Mouse (Mus musculus) heart, embryonic 16.5 days (tissue): Measurements from ENCODE around the gene Cd81. TPM values are rescaled to one million over a fixed set of nuclear protein-coding genes. Genes with fewer than 3 reads are reported as not detected.
A peak's percentile ranks its signal among the peaks of the same experiment; 100 is the strongest.

Source experiments
- ATAC-seq: fragments of 200-750 bp; cut with Nextera tagmentation; replicated peaks from 2 replicates; pipeline ENCODE4 v1.8.0; 2017; ENCODE audit warnings: moderate number of reproducible peaks; ENCODE audit not compliant: insufficient read depth, low FRiP score; ENCODE audit errors: extremely low read depth
- H3K27ac ChIP-seq: fragments of 300-500 bp; sonication (generic); 2 replicates; pipeline ENCODE4 v1.5.1; 2014; ENCODE audit warnings: mild to moderate bottlenecking, low read length, control low read depth, moderate library complexity
- H3K27me3 ChIP-seq: fragments of 300-500 bp; sonication (generic); 2 replicates; pipeline ENCODE4 v1.6.1; 2014; ENCODE audit warnings: low read length, mixed read lengths; ENCODE audit not compliant: control insufficient read depth, insufficient read depth
- H3K36me3 ChIP-seq: fragments of 300-500 bp; sonication (generic); 2 replicates; pipeline ENCODE4 v1.6.1; 2014; ENCODE audit not compliant: control insufficient read depth, insufficient read depth
- H3K4me1 ChIP-seq: fragments of 300-500 bp; sonication (generic); 2 replicates; pipeline ENCODE4 v1.6.1; 2014; ENCODE audit warnings: low read length, mixed read lengths; ENCODE audit not compliant: control insufficient read depth, insufficient read depth
- H3K4me2 ChIP-seq: fragments of 300-500 bp; sonication (generic); 2 replicates; pipeline ENCODE4 v1.6.1; 2014; ENCODE audit warnings: low read depth, mild to moderate bottlenecking, control low read depth, low read length
- H3K4me3 ChIP-seq: fragments of 300-500 bp; sonication (generic); 2 replicates; pipeline ENCODE4 v1.5.1; 2014; ENCODE audit warnings: mild to moderate bottlenecking, control low read depth, low read length
- H3K9ac ChIP-seq: fragments of 300-500 bp; sonication (generic); 2 replicates; pipeline ENCODE4 v1.6.1; 2014; ENCODE audit warnings: low read length, control low read depth
- H3K9me3 ChIP-seq: fragments of 300-500 bp; sonication (generic); replicated peaks from 2 replicates; pipeline ENCODE4 v1.6.1; 2016; ENCODE audit warnings: low read length; ENCODE audit not compliant: control insufficient read depth
- WGBS: fragments of 180-500 bp; shearing (Covaris S2); extraction: QIAGEN DNeasy Blood & Tissue Kit; methylation state at CpG from one replicate; pipeline ENCODE4 v1.1.7; 2014; 5-methylcytosine and 5-hydroxymethylcytosine counted together
- polyA plus RNA-seq: library from polyadenylated mRNA; unstranded; fragments of >200 nt; fragmentation: Nextera tagmentation; extraction: Ambion mirVana; gene quantifications from 2 replicates; pipeline ENCODE4 v1.2.1, GENCODE M21; 2015

Gene Cd81
- polyA plus RNA-seq, 1 experiment from 2014 or later: 878 TPM

- Histone ChIP-seq H3K27me3 (no peaks in the 10 kb centered on the region), H3K4me1 (peaks cover 58% of the 10 kb centered on the region), H3K4me3 (no peak overlapping the region), H3K27ac (no peak overlapping the region; the same call in 1 of the 2 replicates), H3K36me3 (no peaks in the 10 kb centered on the region), H3K4me2 (no peak overlapping the region), H3K9me3 (no peaks in the 10 kb centered on the region), H3K9ac (0 out of 2 replicates have a peak overlapping the region, but pooled peaks have one; percentile 38)
- ATAC-seq: no peak
- WGBS: 79% methylated on average over 4 of the region's 4 CpGs
Measured at GRCm38 (mm10) chr7:143017181-143017580, 35.4 kb upstream of the Cd81 start.

GRCm38 (mm10) chr7:143020040-143020439 is 32.5 kb upstream of the Cd81 start:
- Histone ChIP-seq H3K36me3 (peaks cover under 1% of the 10 kb centered on the region; the same call in 1 of the 2 replicates), H3K4me3 (no peak overlapping the region), H3K27me3 (no peaks in the 10 kb centered on the region), H3K4me2 (no peak overlapping the region), H3K9me3 (no peaks in the 10 kb centered on the region), H3K4me1 (peaks cover 31% of the 10 kb centered on the region), H3K9ac (no peak overlapping the region), H3K27ac (no peak overlapping the region)
- ATAC-seq: no peak

GRCm38 (mm10) chr7:143020764-143021163 is 31.8 kb upstream of the Cd81 start:
- H3K4me1 ChIP-seq: peaks cover 24% of the 10 kb centered on the region
- H3K9ac ChIP-seq: no peak overlapping the region
- WGBS: 64% methylated on average over 3 of the region's 3 CpGs

GRCm38 (mm10) chr7:143021356-143022164 is 31.0 kb upstream of the Cd81 start:
- Histone ChIP-seq H3K27me3 (no peaks in the 10 kb centered on the region), H3K4me2 (no peak overlapping the region), H3K4me3 (no peak overlapping the region), H3K36me3 (peaks cover 4% of the 10 kb centered on the region; the same call in 1 of the 2 replicates), H3K9ac (no peak overlapping the region), H3K27ac (no peak overlapping the region), H3K9me3 (no peaks in the 10 kb centered on the region), H3K4me1 (peaks cover 16% of the 10 kb centered on the region)
- 48% methylated on average over 5 of the region's 5 CpGs for WGBS
- no peak for ATAC-seq

More at GRCm38 (mm10) chr7:143020764-143021163, 31.8 kb upstream of the Cd81 start:
- Histone ChIP-seq H3K9me3 (no peaks in the 10 kb centered on the region), H3K4me3 (no peak overlapping the region), H3K36me3 (peaks cover 4% of the 10 kb centered on the region; the same call in 1 of the 2 replicates), H3K4me2 (no peak overlapping the region), H3K27ac (no peak overlapping the region), H3K27me3 (no peaks in the 10 kb centered on the region)
- ATAC-seq: no peak

GRCm38 (mm10) chr7:143023499-143023898 is 29.0 kb upstream of the Cd81 start:
- H3K4me1 ChIP-seq: 0 out of 2 replicates have a peak, but pooled peaks cover 6% of the 10 kb centered on the region
- H3K27ac ChIP-seq: no peak overlapping the region
- no peak overlapping the region for H3K9ac ChIP-seq
- H3K9me3 ChIP-seq: no peaks in the 10 kb centered on the region
- no peak for ATAC-seq
- no peak overlapping the region for H3K4me2 ChIP-seq
- no peak overlapping the region for H3K4me3 ChIP-seq
- H3K27me3 ChIP-seq: no peaks in the 10 kb centered on the region
- peaks cover 4% of the 10 kb centered on the region; the same call in 1 of the 2 replicates for H3K36me3 ChIP-seq
- 83% methylated on average over 2 of the region's 2 CpGs for WGBS

GRCm38 (mm10) chr7:143024293-143024692 is 28.2 kb upstream of the Cd81 start:
- Histone ChIP-seq H3K9ac (no peak overlapping the region), H3K36me3 (peaks cover 4% of the 10 kb centered on the region; the same call in 1 of the 2 replicates), H3K4me2 (no peak overlapping the region), H3K27ac (no peak overlapping the region), H3K4me3 (no peak overlapping the region), H3K4me1 (0 out of 2 replicates have a peak, but pooled peaks cover 6% of the 10 kb centered on the region), H3K27me3 (no peaks in the 10 kb centered on the region), H3K9me3 (no peaks in the 10 kb centered on the region)
- no peak for ATAC-seq
- WGBS: 81% methylated on average over 1 of the region's 1 CpGs

GRCm38 (mm10) chr7:143025496-143025895 is 27.0 kb upstream of the Cd81 start:
- no peak overlapping the region for H3K4me3 ChIP-seq
- no peaks in the 10 kb centered on the region for H3K27me3 ChIP-seq
- 86% methylated on average over 3 of the region's 3 CpGs for whole genome bisulfite sequencing
- no peaks in the 10 kb centered on the region for H3K9me3 ChIP-seq
- no peak for ATAC-seq
- no peak overlapping the region for H3K4me2 ChIP-seq
- 0 out of 2 replicates have a peak, but pooled peaks cover 6% of the 10 kb centered on the region for H3K4me1 ChIP-seq
- H3K27ac ChIP-seq: no peak overlapping the region
- H3K9ac ChIP-seq: no peak overlapping the region
- H3K36me3 ChIP-seq: peaks cover 4% of the 10 kb centered on the region; the same call in 1 of the 2 replicates

- H3K27me3 ChIP-seq: no peaks in the 10 kb centered on the region
- H3K27ac ChIP-seq: no peak overlapping the region
- no peaks in the 10 kb centered on the region for H3K9me3 ChIP-seq
- peaks cover 11% of the 10 kb centered on the region for H3K4me1 ChIP-seq
- H3K4me2 ChIP-seq: no peak overlapping the region
- H3K36me3 ChIP-seq: peaks cover 4% of the 10 kb centered on the region; the same call in 1 of the 2 replicates
- no peak overlapping the region for H3K9ac ChIP-seq
- 85% methylated on average over 4 of the region's 4 CpGs for WGBS
- ATAC-seq: no peak
- no peak overlapping the region for H3K4me3 ChIP-seq
Measured at GRCm38 (mm10) chr7:143027196-143027595, 25.3 kb upstream of the Cd81 start.

- H3K4me2 ChIP-seq: no peak overlapping the region
- H3K4me3 ChIP-seq: no peak overlapping the region
- H3K27ac ChIP-seq: peak overlapping the region; percentile 66
- H3K4me1 ChIP-seq: peaks cover 18% of the 10 kb centered on the region
- 18% methylated on average over 1 of the region's 1 CpGs for WGBS
- H3K9ac ChIP-seq: no peak overlapping the region
- no peaks in the 10 kb centered on the region for H3K9me3 ChIP-seq
- no peaks in the 10 kb centered on the region for H3K27me3 ChIP-seq
- ATAC-seq: peak; percentile 49
- H3K36me3 ChIP-seq: peaks cover 3% of the 10 kb centered on the region; the same call in 1 of the 2 replicates
Measured at GRCm38 (mm10) chr7:143031816-143032215, 20.7 kb upstream of the Cd81 start.
